Mouse (Mus musculus) embryonic facial prominence, embryonic 10.5 days (tissue): ENCODE data around the gene Icam2. TPM values are rescaled to one million over a fixed set of nuclear protein-coding genes. Genes with fewer than 3 reads are reported as not detected.
A peak's percentile ranks its signal among the peaks of the same experiment; 100 is the strongest.
"Not testable (repeated sequence)": the region's sequence is repeated elsewhere in the genome, so short reads cannot be mapped to it uniquely, and the experiment has no call there.

Experiments used
- DNase-seq: peaks from one replicate; pipeline ENCODE4 v3.0.0-alpha.2; 2017; ENCODE audit warnings: low spot score
- H3K27ac ChIP-seq: fragments of 300-500 bp; sonication (generic); replicated peaks from 2 replicates; pipeline ENCODE4 v1.5.1; 2016; ENCODE audit warnings: mild to moderate bottlenecking
- H3K27me3 ChIP-seq: fragments of 300-500 bp; sonication (generic); replicated peaks from 2 replicates; pipeline ENCODE4 v1.6.1; 2016; ENCODE audit warnings: low read depth, mild to moderate bottlenecking; ENCODE audit not compliant: poor library complexity, severe bottlenecking
- H3K36me3 ChIP-seq: fragments of 300-500 bp; sonication (generic); replicated peaks from 2 replicates; pipeline ENCODE4 v1.6.1; 2016; ENCODE audit warnings: mild to moderate bottlenecking, moderate library complexity
- H3K4me1 ChIP-seq: fragments of 300-500 bp; sonication (generic); 2 replicates; pipeline ENCODE4 v1.6.1; 2016
- H3K4me3 ChIP-seq: fragments of 300-500 bp; sonication (generic); 2 replicates; pipeline ENCODE4 v1.5.1; 2016; ENCODE audit warnings: mild to moderate bottlenecking, moderate library complexity
- H3K9me3 ChIP-seq: fragments of 300-500 bp; sonication (generic); 2 replicates; pipeline ENCODE4 v1.6.1; 2016; ENCODE audit warnings: mild to moderate bottlenecking
- WGBS: fragments of 180-500 bp; shearing (Covaris S2); methylation state at CpG from one replicate; pipeline ENCODE4 v1.1.7; 2016; 5-methylcytosine and 5-hydroxymethylcytosine counted together
- polyA plus RNA-seq: library from polyadenylated mRNA; unstranded; fragments of >200 nt; fragmentation: Nextera tagmentation; extraction: Ambion mirVana; gene quantifications from 2 replicates; pipeline ENCODE4 v1.2.1, GENCODE M21; 2016

Icam2 gene
- polyA plus RNA-seq, 1 experiment from 2014 or later: 20.6 TPM

- Histone ChIP-seq H3K4me1 (peaks cover 6% of the 10 kb centered on the region), H3K27ac (no peak overlapping the region), H3K27me3 (0 out of 2 replicates have a peak, but pooled peaks cover 4% of the 10 kb centered on the region), H3K4me3 (no peak overlapping the region), H3K9me3 (no peaks in the 10 kb centered on the region), H3K36me3 (no peaks in the 10 kb centered on the region)
- DNase-seq: peak; percentile 56
- 18% methylated on average over 5 of the region's 5 CpGs for WGBS
Observed at GRCm38 (mm10) chr11:106359350-106359749, 28.5 kb downstream of the Icam2 start.

DNA sequence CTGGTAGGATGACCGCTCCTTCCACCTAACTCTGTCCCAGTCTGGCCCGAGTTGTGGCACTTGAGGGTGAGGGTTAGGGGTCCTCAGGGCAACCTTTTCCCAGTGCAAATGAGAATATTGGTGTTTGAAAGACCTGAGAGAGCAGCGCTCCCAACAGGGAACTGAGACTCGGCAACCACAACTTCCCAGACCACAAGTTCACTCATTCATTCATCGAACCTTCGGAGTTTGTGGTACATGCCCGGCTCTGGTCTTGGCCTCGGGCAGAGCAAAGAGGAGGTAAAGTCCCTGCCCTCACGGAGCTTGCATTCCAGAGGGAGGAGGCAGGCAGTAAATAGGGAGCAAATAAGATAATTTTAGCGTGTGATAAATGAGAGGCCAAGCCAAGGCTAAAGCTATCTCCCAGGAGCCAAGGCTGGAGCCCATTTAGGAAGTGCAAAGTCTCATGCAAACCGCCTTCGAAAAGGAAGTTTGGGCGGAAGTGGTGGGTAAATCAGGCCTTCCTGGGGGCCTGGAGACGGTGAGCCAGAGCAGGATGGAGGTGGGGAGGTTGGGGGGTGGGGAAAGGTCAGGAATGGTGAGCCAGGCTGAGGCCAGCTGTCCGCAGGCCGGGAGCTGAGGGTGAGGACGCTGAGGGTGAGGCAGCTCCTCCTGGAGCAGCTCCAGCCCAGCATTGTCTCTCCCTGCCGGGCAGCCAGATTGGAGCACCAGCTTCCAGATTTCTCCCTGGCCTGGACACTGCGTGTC lies 32.3 kb downstream of the Icam2 start:
- no peak overlapping the region for H3K4me3 ChIP-seq
- H3K9me3 ChIP-seq: no peaks in the 10 kb centered on the region
- DNase-seq: no peak
- H3K27me3 ChIP-seq: no peaks in the 10 kb centered on the region
- H3K27ac ChIP-seq: no peak overlapping the region
- no peaks in the 10 kb centered on the region for H3K36me3 ChIP-seq
- H3K4me1 ChIP-seq: peaks cover 14% of the 10 kb centered on the region
- 68% methylated on average over 19 of the region's 19 CpGs for WGBS

GRCm38 (mm10) chr11:106354181-106354580 lies 33.7 kb downstream of the Icam2 start:
- H3K27ac ChIP-seq: no peak overlapping the region
- H3K4me3 ChIP-seq: no peak overlapping the region
- no peaks in the 10 kb centered on the region for H3K27me3 ChIP-seq
- peaks cover 16% of the 10 kb centered on the region for H3K4me1 ChIP-seq
- H3K36me3 ChIP-seq: no peaks in the 10 kb centered on the region
- 58% methylated on average over 1 of the region's 1 CpGs for WGBS
- no peak for DNase-seq
- no peaks in the 10 kb centered on the region for H3K9me3 ChIP-seq

DNA sequence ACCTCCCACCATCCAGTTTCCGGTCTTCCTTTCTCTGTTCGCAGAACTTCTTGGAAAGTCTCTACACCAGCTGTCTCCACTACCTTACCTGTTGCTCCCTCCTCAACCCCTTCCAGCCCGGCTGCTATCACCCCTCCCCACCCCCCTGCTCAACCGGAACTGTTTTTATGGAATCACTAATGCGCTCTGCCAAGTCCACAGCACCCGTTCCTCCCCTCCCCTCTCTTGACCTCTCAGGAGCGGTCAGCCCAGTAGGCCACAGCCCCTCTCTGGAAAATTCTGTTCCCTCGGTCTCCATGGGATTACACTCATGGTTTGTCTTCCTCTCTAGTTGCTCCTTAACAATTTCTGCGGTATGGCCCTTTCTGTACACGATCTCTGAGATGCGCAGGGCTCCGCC lies 34.7 kb downstream of the Icam2 start, which contains the start of gene Scn4a:
Scn4a (minus strand) TSS at position 101 of the 400 bp plus-strand sequence.
- Histone ChIP-seq H3K4me3 (no peak within 1 kb of the TSS), H3K27ac (no peak within 1 kb of the TSS), H3K4me1 (peaks cover 16% of the 10 kb centered on the region), H3K27me3 (no peaks in the 10 kb centered on the region), H3K9me3 (no peaks in the 10 kb centered on the region), H3K36me3 (no peaks in the 10 kb centered on the region)
- WGBS: 87% methylated on average over 12 of the region's 12 CpGs
- no peak for DNase-seq

DNA sequence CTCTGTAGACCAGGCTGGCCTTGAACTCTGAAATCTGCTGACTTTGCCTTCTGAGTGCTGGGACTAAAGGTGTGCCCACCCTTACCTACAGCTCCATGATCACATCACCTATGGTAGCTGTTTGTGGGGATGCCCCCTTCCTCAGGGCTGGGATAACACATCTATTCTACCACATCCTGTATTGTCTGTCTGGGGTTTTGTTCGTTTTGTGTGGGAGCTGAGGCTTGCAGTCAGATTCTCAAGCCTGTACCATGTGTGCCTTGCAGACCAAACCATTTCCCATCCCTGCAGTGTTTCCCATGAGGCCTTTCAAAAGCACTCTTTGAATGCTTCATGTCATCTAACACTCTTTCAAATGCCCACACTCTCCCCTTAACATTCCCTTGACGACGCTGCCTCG lies 35.9 kb downstream of the Icam2 start:
- Histone ChIP-seq H3K36me3 (no peaks in the 10 kb centered on the region), H3K9me3 (no peaks in the 10 kb centered on the region), H3K4me3 (no peak overlapping the region), H3K27ac (no peak overlapping the region), H3K4me1 (peaks cover 16% of the 10 kb centered on the region), H3K27me3 (no peaks in the 10 kb centered on the region)
- 86% methylated on average over 4 of the region's 4 CpGs for WGBS
- no peak for DNase-seq

DNA sequence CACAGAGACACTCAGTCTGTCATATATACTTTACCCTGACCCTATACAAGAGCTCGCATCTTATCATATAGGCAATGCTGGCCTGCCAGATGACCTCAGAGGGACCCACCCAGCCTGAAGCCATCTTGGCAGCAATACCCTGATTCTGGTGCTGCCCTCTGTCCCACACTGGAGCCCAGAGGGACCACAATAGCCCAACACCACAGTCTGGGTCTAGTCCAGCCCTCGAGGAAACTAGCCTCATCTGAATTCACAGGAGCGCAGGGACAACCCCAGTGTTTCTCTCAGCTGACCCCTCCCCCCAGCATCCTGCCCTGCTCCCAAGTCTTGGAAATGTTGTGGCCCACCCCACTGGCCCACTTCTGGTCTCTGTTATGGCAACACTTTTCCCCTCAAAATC lies 36.6 kb downstream of the Icam2 start:
- H3K27ac ChIP-seq: no peak overlapping the region
- no peak overlapping the region for H3K4me3 ChIP-seq
- peaks cover 16% of the 10 kb centered on the region for H3K4me1 ChIP-seq
- H3K36me3 ChIP-seq: no peaks in the 10 kb centered on the region
- H3K9me3 ChIP-seq: no peaks in the 10 kb centered on the region
- DNase-seq: no peak
- 61% methylated on average over 3 of the region's 3 CpGs for WGBS
- no peaks in the 10 kb centered on the region for H3K27me3 ChIP-seq

GRCm38 (mm10) chr11:106350853-106351252 lies 37.0 kb downstream of the Icam2 start:
- H3K4me1 ChIP-seq: peaks cover 15% of the 10 kb centered on the region
- no peaks in the 10 kb centered on the region for H3K27me3 ChIP-seq
- H3K27ac ChIP-seq: no peak overlapping the region
- 44% methylated on average over 5 of the region's 5 CpGs for WGBS
- no peak for DNase-seq
- H3K9me3 ChIP-seq: no peaks in the 10 kb centered on the region
- no peaks in the 10 kb centered on the region for H3K36me3 ChIP-seq
- H3K4me3 ChIP-seq: no peak overlapping the region

- no peaks in the 10 kb centered on the region for H3K36me3 ChIP-seq
- H3K4me1 ChIP-seq: peaks cover 22% of the 10 kb centered on the region
- no peaks in the 10 kb centered on the region for H3K27me3 ChIP-seq
Observed at GRCm38 (mm10) chr11:106349772-106350171, 38.1 kb downstream of the Icam2 start.

DNA sequence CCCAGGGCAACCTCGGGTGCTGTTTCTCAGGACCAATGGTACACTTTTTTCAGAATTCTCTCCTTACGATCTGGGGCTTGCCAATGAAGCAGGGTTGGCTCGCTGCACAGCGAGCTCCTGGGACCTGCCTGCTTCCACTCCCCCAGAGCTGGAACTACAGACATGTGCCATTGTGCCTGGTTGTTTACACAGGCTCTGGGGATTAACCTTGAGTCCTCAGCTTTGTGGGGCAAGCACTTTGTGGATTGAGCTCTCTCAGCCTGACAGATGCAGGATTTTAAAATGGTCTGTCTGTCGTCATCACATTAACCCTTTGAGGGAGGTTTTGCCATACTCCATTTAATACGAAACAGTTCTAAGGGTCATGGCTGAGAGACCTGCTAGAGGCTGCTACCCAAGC lies 43.0 kb downstream of the Icam2 start:
- H3K36me3 ChIP-seq: no peaks in the 10 kb centered on the region
- no peak overlapping the region for H3K4me3 ChIP-seq
- 54% methylated on average over 6 of the region's 6 CpGs for WGBS
- no peaks in the 10 kb centered on the region for H3K9me3 ChIP-seq
- no peak overlapping the region for H3K27ac ChIP-seq
- 0 out of 2 replicates have a peak, but pooled peaks cover 3% of the 10 kb centered on the region for H3K27me3 ChIP-seq
- peaks cover 26% of the 10 kb centered on the region for H3K4me1 ChIP-seq
- no peak for DNase-seq

More at GRCm38 (mm10) chr11:106349772-106350171, 38.1 kb downstream of the Icam2 start:
- Histone ChIP-seq H3K9me3 (no peaks in the 10 kb centered on the region), H3K4me3 (no peak overlapping the region), H3K27ac (no peak overlapping the region)
- no peak for DNase-seq
- 89% methylated on average over 6 of the region's 6 CpGs for WGBS

GRCm38 (mm10) chr11:106340990-106341520 lies 46.8 kb downstream of the Icam2 start:
- 86% methylated on average over 9 of the region's 9 CpGs for WGBS
- Histone ChIP-seq H3K36me3 (no peaks in the 10 kb centered on the region), H3K27me3 (0 out of 2 replicates have a peak, but pooled peaks cover 3% of the 10 kb centered on the region), H3K4me1 (peaks cover 29% of the 10 kb centered on the region), H3K27ac (no peak overlapping the region), H3K4me3 (no peak overlapping the region), H3K9me3 (no peaks in the 10 kb centered on the region)
- DNase-seq: no peak

- H3K4me3 ChIP-seq, H3K36me3 ChIP-seq, H3K9me3 ChIP-seq, H3K27ac ChIP-seq, DNase-seq, H3K27me3 ChIP-seq: not testable (repeated sequence)
- 86% methylated on average over 4 of the region's 4 CpGs for WGBS
- H3K4me1 ChIP-seq: peaks cover 17% of the 10 kb centered on the region
Observed at GRCm38 (mm10) chr11:106339323-106339722, 48.6 kb downstream of the Icam2 start.

DNA sequence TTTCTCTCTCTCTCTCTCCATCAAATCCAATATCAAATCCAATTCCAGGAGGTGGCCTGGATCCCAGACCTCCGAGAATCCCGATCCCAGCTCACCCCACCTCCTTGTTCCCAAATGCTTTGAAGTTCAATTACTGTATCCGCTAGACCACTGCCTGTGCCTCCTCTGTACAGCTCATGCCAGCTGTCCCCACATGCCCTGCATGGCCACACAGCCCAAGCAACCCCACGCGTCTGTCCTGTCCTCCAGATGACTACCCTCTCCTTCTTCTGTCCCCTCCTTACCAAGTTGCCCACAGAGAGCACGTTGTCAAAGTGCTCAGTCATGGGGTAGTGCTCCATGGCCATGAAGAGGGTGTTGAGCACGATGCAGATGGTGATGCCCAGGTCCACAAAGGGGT lies 49.0 kb downstream of the Icam2 start:
- no peak for DNase-seq
- Histone ChIP-seq H3K4me1 (peaks cover 21% of the 10 kb centered on the region), H3K27me3 (0 out of 2 replicates have a peak, but pooled peaks cover 3% of the 10 kb centered on the region), H3K27ac (no peak overlapping the region), H3K9me3 (no peaks in the 10 kb centered on the region), H3K4me3 (no peak overlapping the region), H3K36me3 (no peaks in the 10 kb centered on the region)
- 85% methylated on average over 7 of the region's 7 CpGs for WGBS

- Histone ChIP-seq H3K9me3 (no peaks in the 10 kb centered on the region), H3K27me3 (no peaks in the 10 kb centered on the region), H3K27ac (no peak overlapping the region), H3K4me1 (peaks cover 25% of the 10 kb centered on the region), H3K36me3 (no peaks in the 10 kb centered on the region), H3K4me3 (no peak overlapping the region)
- no peak for DNase-seq
- WGBS: 77% methylated on average over 5 of the region's 5 CpGs
Observed at GRCm38 (mm10) chr11:106338029-106338428, 49.8 kb downstream of the Icam2 start.
